Comparison of ENCODE assay signal across 11 mouse cellular contexts in genomic region chr3:138431835-138432234, GRCm38 (mm10). TPM values are rescaled to one million over a fixed set of nuclear protein-coding genes. Genes with fewer than 3 reads are reported as not detected.
DNase-seq lines count a peak whose midpoint lies in the region; ATAC-seq and TF ChIP-seq lines count a peak whose summit lies in the region.
"Had no signal": no experiment of that assay in that cellular context is flagged by ENCODE, and none has a peak within 500 bp of the region (broad histone marks: within the 10 kb centered on the region; RNA-seq: fewer than 3 reads in every experiment).

No protein-coding gene starts in this region.

- no peaks in the 10 kb centered on the region for H3K4me1 ChIP-seq in forebrain, embryonic 13.5 days
- H3K4me1 ChIP-seq in forebrain, embryonic 10.5 days, result no peaks in the 10 kb centered on the region
- H3K4me1 ChIP-seq in liver, adult 2 months (ENCODE audit: control insufficient read depth, insufficient read depth, low read length), result peaks cover 3% of the 10 kb centered on the region; the same call in 1 of the 2 replicates
- H3K4me1 ChIP-seq in liver, embryonic 11.5 days (replicated peaks; ENCODE audit: control insufficient read depth, insufficient read depth, low read length), result no peaks in the 10 kb centered on the region
- H3K4me1 ChIP-seq in forebrain, postnatal 0 days (ENCODE audit: insufficient read depth), result no peaks in the 10 kb centered on the region
- H3K4me1 ChIP-seq: embryonic facial prominence, embryonic 12.5 days; liver, embryonic 15.5 days had no signal

- WGBS in forebrain, embryonic 13.5 days, result 68% methylated on average over 2 of the region's 2 CpGs
- 82% methylated on average over 2 of the region's 2 CpGs for WGBS in forebrain, embryonic 10.5 days
- 73% methylated on average over 2 of the region's 2 CpGs for WGBS in liver, adult 2 months
- 72% methylated on average over 2 of the region's 2 CpGs for WGBS in liver, embryonic 11.5 days
- WGBS in forebrain, postnatal 0 days, result 56% methylated on average over 2 of the region's 2 CpGs

- H3K4me3 ChIP-seq in forebrain, embryonic 13.5 days, result no peak overlapping the region
- H3K4me3 ChIP-seq in forebrain, embryonic 10.5 days, result no peak overlapping the region
- H3K4me3 ChIP-seq in liver, adult 2 months (ENCODE audit: insufficient read depth, low read depth, low read length), result no peak overlapping the region
- no peak overlapping the region for H3K4me3 ChIP-seq in liver, embryonic 11.5 days (ENCODE audit: low read depth, low read length)
- no peak overlapping the region for H3K4me3 ChIP-seq in forebrain, postnatal 0 days (ENCODE audit: low read depth, low read length)
- H3K4me3 ChIP-seq: embryonic facial prominence, embryonic 12.5 days; liver, embryonic 15.5 days had no signal

- H3K9ac ChIP-seq in forebrain, embryonic 13.5 days, result no peak overlapping the region
- H3K9ac ChIP-seq in liver, adult 2 months (ENCODE audit: low read depth, low read length), result no peak overlapping the region
- no peak overlapping the region for H3K9ac ChIP-seq in liver, embryonic 11.5 days (ENCODE audit: low read depth, low read length)
- H3K9ac ChIP-seq in forebrain, postnatal 0 days, result no peak overlapping the region
- H3K9ac ChIP-seq: embryonic facial prominence, embryonic 12.5 days; liver, embryonic 15.5 days had no signal

- no peak for DNase-seq in forebrain, embryonic 10.5 days (ENCODE audit: extremely low spot score, low spot score)
- DNase-seq in liver, adult 2 months (ENCODE audit: extremely low read depth, low read depth, low spot score), result peak; percentile 61
- DNase-seq in liver, embryonic 11.5 days (ENCODE audit: low spot score), result no peak
- DNase-seq in forebrain, postnatal 0 days, result peak; percentile 73
- peak; percentile 61 for DNase-seq in retina, postnatal 1 day
- no peak for DNase-seq in spleen, adult 12 weeks (ENCODE audit: low spot score)
- DNase-seq in urinary bladder, adult 2 months (ENCODE audit: low spot score), result no peak

- no peaks in the 10 kb centered on the region for H3K79me2 ChIP-seq in liver, adult 2 months (ENCODE audit: control insufficient read depth, insufficient read depth, low read length)

- ATAC-seq in forebrain, embryonic 13.5 days, result peak; percentile 50; the same call in 1 of the 2 replicates
- no peak for ATAC-seq in liver, embryonic 11.5 days (replicated peaks; ENCODE audit: low FRiP score)
- ATAC-seq in forebrain, postnatal 0 days, result peak; percentile 55; the same call in 1 of the 2 replicates

- no peaks in the 10 kb centered on the region for H3K27me3 ChIP-seq in forebrain, embryonic 13.5 days
- H3K27me3 ChIP-seq in forebrain, embryonic 10.5 days (ENCODE audit: poor library complexity, severe bottlenecking), result no peaks in the 10 kb centered on the region
- H3K27me3 ChIP-seq in liver, adult 2 months (ENCODE audit: control insufficient read depth, insufficient read depth, low read length), result no peaks in the 10 kb centered on the region
- no peaks in the 10 kb centered on the region for H3K27me3 ChIP-seq in liver, embryonic 11.5 days (replicated peaks; ENCODE audit: control insufficient read depth, insufficient read depth, low read length)
- H3K27me3 ChIP-seq in forebrain, postnatal 0 days (ENCODE audit: insufficient read depth, low read length), result no peaks in the 10 kb centered on the region
- H3K27me3 ChIP-seq: embryonic facial prominence, embryonic 12.5 days; liver, embryonic 15.5 days had no signal

- no peak for TF ChIP-seq POLR2A in liver, adult 2 months (IDR thresholded peaks at IDR 0.05; ENCODE audit: extremely low read depth, insufficient read depth, low read length)

- peak; percentile 28; the same call in 1 of the 2 replicates for TF ChIP-seq CTCF in liver, adult 2 months (IDR thresholded peaks at IDR 0.05; ENCODE audit: low read depth, low read length)
- peak; percentile 72 for TF ChIP-seq CTCF in forebrain, postnatal 0 days (IDR thresholded peaks at IDR 0.05; ENCODE audit: low read depth)

- H3K27ac ChIP-seq in forebrain, embryonic 13.5 days, result no peak overlapping the region
- no peak overlapping the region for H3K27ac ChIP-seq in forebrain, embryonic 10.5 days
- no peak overlapping the region for H3K27ac ChIP-seq in liver, adult 2 months (replicated peaks; ENCODE audit: insufficient read depth, low read depth, low read length)
- H3K27ac ChIP-seq in liver, embryonic 11.5 days (ENCODE audit: low read depth, low read length), result no peak overlapping the region
- H3K27ac ChIP-seq in forebrain, postnatal 0 days (ENCODE audit: low read depth, low read length), result no peak overlapping the region
- H3K27ac ChIP-seq: embryonic facial prominence, embryonic 12.5 days; liver, embryonic 15.5 days had no signal

- no peak overlapping the region for H3K4me2 ChIP-seq in forebrain, embryonic 13.5 days
- no peak overlapping the region for H3K4me2 ChIP-seq in liver, embryonic 11.5 days
- no peak overlapping the region for H3K4me2 ChIP-seq in forebrain, postnatal 0 days (ENCODE audit: low read depth)
- H3K4me2 ChIP-seq: embryonic facial prominence, embryonic 12.5 days; liver, embryonic 15.5 days had no signal

- no peaks in the 10 kb centered on the region for H3K9me3 ChIP-seq in forebrain, embryonic 13.5 days (replicated peaks)
- H3K9me3 ChIP-seq in forebrain, embryonic 10.5 days, result no peaks in the 10 kb centered on the region; the same call in 1 of the 2 replicates
- H3K9me3 ChIP-seq in liver, embryonic 11.5 days (ENCODE audit: control insufficient read depth, low read length), result 0 out of 2 replicates have a peak, but pooled peaks cover 2% of the 10 kb centered on the region
- no peaks in the 10 kb centered on the region for H3K9me3 ChIP-seq in forebrain, postnatal 0 days (ENCODE audit: low read length)
- H3K9me3 ChIP-seq: embryonic facial prominence, embryonic 12.5 days; liver, embryonic 15.5 days had no signal

- H3K36me3 ChIP-seq in forebrain, embryonic 13.5 days (ENCODE audit: poor library complexity, severe bottlenecking), result no peaks in the 10 kb centered on the region
- H3K36me3 ChIP-seq in forebrain, embryonic 10.5 days (replicated peaks), result no peaks in the 10 kb centered on the region
- H3K36me3 ChIP-seq in liver, adult 2 months (ENCODE audit: control insufficient read depth, insufficient read depth, low read length), result peaks cover 23% of the 10 kb centered on the region
- H3K36me3 ChIP-seq in liver, embryonic 11.5 days (ENCODE audit: control insufficient read depth, insufficient read depth, low read length), result no peaks in the 10 kb centered on the region
- H3K36me3 ChIP-seq in forebrain, postnatal 0 days (ENCODE audit: insufficient read depth), result no peaks in the 10 kb centered on the region
- H3K36me3 ChIP-seq: embryonic facial prominence, embryonic 12.5 days; liver, embryonic 15.5 days had no signal

RNA-seq across cellular contexts. Expression of gene Adh5, which starts 11.1 kb away (rescaled TPM):
- 273 and 277 TPM in 2 replicates for polyA plus RNA-seq in forebrain, embryonic 13.5 days (2015; fragmentation: Nextera tagmentation; extraction: Ambion mirVana)
- 276 and 281 TPM in 2 replicates for polyA plus RNA-seq in forebrain, embryonic 10.5 days (2016; fragmentation: Nextera tagmentation; extraction: Ambion mirVana)
- 435 and 567 TPM in 2 replicates for total RNA-seq in liver, adult 2 months (2014; rRNA removed)
- polyA plus RNA-seq in liver, adult 2 months (2012; rRNA removed), result 144 and 156 TPM in 2 replicates
- polyA plus RNA-seq in liver, embryonic 11.5 days (2014; fragmentation: Nextera tagmentation; extraction: Ambion mirVana), result 176 and 184 TPM in 2 replicates
- 150 and 168 TPM in 2 replicates for total RNA-seq in forebrain, postnatal 0 days (2014; rRNA removed)
- polyA plus RNA-seq in forebrain, postnatal 0 days (2015; fragmentation: Nextera tagmentation; extraction: Ambion mirVana), result 230 and 273 TPM in 2 replicates
- polyA plus RNA-seq in urinary bladder, adult 2 months (2012; rRNA removed), result 91.0 and 96.9 TPM in 2 replicates

RNA-seq across cellular contexts. Expression of gene Adh4, which starts 16.6 kb away (rescaled TPM):
- polyA plus RNA-seq in forebrain, embryonic 13.5 days (2015; fragmentation: Nextera tagmentation; extraction: Ambion mirVana), result not detected in 2 replicates
- not detected in 2 replicates for polyA plus RNA-seq in forebrain, embryonic 10.5 days (2016; fragmentation: Nextera tagmentation; extraction: Ambion mirVana)
- total RNA-seq in liver, adult 2 months (2014; rRNA removed), result 198 and 305 TPM in 2 replicates
- polyA plus RNA-seq in liver, adult 2 months (2012; rRNA removed), result 74.6 and 79.5 TPM in 2 replicates
- not detected in 2 replicates for polyA plus RNA-seq in liver, embryonic 11.5 days (2014; fragmentation: Nextera tagmentation; extraction: Ambion mirVana)
- not detected in 2 replicates for total RNA-seq in forebrain, postnatal 0 days (2014; rRNA removed)
- not detected in 2 replicates for polyA plus RNA-seq in forebrain, postnatal 0 days (2015; fragmentation: Nextera tagmentation; extraction: Ambion mirVana)
- polyA plus RNA-seq in urinary bladder, adult 2 months (2012; rRNA removed), result not detected in 2 replicates
- total RNA-seq: heart, postnatal 14 days had no signal
- polyA plus RNA-seq: embryonic facial prominence, embryonic 12.5 days; liver, embryonic 15.5 days had no signal

RNA-seq across cellular contexts. Expression of gene Metap1, which starts 57.5 kb away (rescaled TPM):
- 40.6 and 46.4 TPM in 2 replicates for polyA plus RNA-seq in forebrain, embryonic 13.5 days (2015; fragmentation: Nextera tagmentation; extraction: Ambion mirVana)
- 45.2 and 45.9 TPM in 2 replicates for polyA plus RNA-seq in forebrain, embryonic 10.5 days (2016; fragmentation: Nextera tagmentation; extraction: Ambion mirVana)
- 31.4 and 32.5 TPM in 2 replicates for total RNA-seq in liver, adult 2 months (2014; rRNA removed)
- polyA plus RNA-seq in liver, adult 2 months (2012; rRNA removed), result 11.7 and 12.5 TPM in 2 replicates
- polyA plus RNA-seq in liver, embryonic 11.5 days (2014; fragmentation: Nextera tagmentation; extraction: Ambion mirVana), result 51.8 and 54.1 TPM in 2 replicates
- total RNA-seq in forebrain, postnatal 0 days (2014; rRNA removed), result 61.8 and 66.9 TPM in 2 replicates
- 43.0 and 50.2 TPM in 2 replicates for polyA plus RNA-seq in forebrain, postnatal 0 days (2015; fragmentation: Nextera tagmentation; extraction: Ambion mirVana)
- 43.1 and 46.9 TPM in 2 replicates for polyA plus RNA-seq in urinary bladder, adult 2 months (2012; rRNA removed)

Comparison
In these comparisons a context has a peak if more than half of its experiments do, and no peak if none do; other contexts are left out.
1. DNase-seq: peak in liver, adult 2 months (single experiment), forebrain, postnatal 0 days (single experiment) and retina, postnatal 1 day (single experiment); none in forebrain, embryonic 10.5 days (single experiment), liver, embryonic 11.5 days (single experiment), spleen, adult 12 weeks (single experiment) and urinary bladder, adult 2 months (single experiment).
2. RNA of gene Adh4, which starts 16.6 kb away (polyA plus RNA-seq): 74.6 to 79.5 TPM in liver, adult 2 months; not detected in urinary bladder, adult 2 months, not detected in forebrain, embryonic 13.5 days, not detected in forebrain, embryonic 10.5 days, not detected in liver, embryonic 11.5 days and not detected in forebrain, postnatal 0 days; every median in the first group is over 10 times any median in the second.